Mouse (Mus musculus): ENCODE results near the gene Gm10135.

GRCm38 (mm10) chr5:72957281-72957680 lies 17.2 kb downstream of the Gm10135 start:
- TF ChIP-seq CTCF (IDR thresholded peaks at IDR 0.05; ENCODE audit: low read depth, low read length) (no peak), POLR2A (IDR thresholded peaks at IDR 0.05; ENCODE audit: extremely low read depth, insufficient read depth, low read length) (no peak)

Measured in liver, adult 2 months (tissue).